Mouse (Mus musculus): ENCODE results near the gene Ank3. TPM values are rescaled to one million over a fixed set of nuclear protein-coding genes. Genes with fewer than 3 reads are reported as not detected.

The Ank3 gene
- polyA plus RNA-seq, 1 experiment from 2014 or later: 47.6 TPM

- H3K27me3 ChIP-seq (ENCODE audit: insufficient read depth, low read length): no peaks in the 10 kb centered on the region
- H3K9ac ChIP-seq (replicated peaks; ENCODE audit: low read length): no peak overlapping the region
- H3K9me3 ChIP-seq (ENCODE audit: low read length): no peaks in the 10 kb centered on the region
- no peak for ATAC-seq (ENCODE audit: low FRiP score, low TSS enrichment)
- 54% methylated on average over 7 of the region's 7 CpGs for WGBS
- H3K36me3 ChIP-seq (ENCODE audit: insufficient read depth, low read length): no peaks in the 10 kb centered on the region
- no peak overlapping the region for H3K4me3 ChIP-seq (ENCODE audit: low read length)
- H3K4me1 ChIP-seq (ENCODE audit: insufficient read depth, low read length): peaks cover 48% of the 10 kb centered on the region
- H3K4me2 ChIP-seq (replicated peaks; ENCODE audit: low read depth, low read length): no peak overlapping the region
- no peak overlapping the region for H3K27ac ChIP-seq (ENCODE audit: low read length)
Measured at GRCm38 (mm10) chr10:69573054-69573453, 174.5 kb downstream of the Ank3 start.

DNA sequence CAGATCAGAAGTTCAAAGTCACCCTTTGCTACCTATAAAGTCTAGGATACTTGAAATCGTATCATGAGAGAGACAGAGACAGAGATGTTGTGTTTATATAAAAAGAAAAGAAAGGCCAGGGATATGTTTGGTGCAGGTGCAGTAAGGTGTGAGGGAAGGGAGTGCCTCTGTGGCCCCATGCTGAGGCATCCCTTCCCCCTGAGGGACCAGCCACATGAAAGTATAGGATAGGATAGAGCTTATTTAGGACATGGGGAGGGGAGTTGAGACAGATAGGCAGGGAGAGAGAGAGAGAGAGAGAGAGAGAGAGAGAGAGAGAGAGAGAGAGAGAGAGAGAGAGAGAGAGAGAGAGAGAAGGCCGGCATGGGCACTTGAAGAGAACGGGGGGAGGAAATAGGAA is 175.2 kb downstream of the Ank3 start:
- H3K4me1 ChIP-seq (ENCODE audit: insufficient read depth, low read length): peaks cover 48% of the 10 kb centered on the region
- no peak overlapping the region for H3K27ac ChIP-seq (ENCODE audit: low read length)
- no peaks in the 10 kb centered on the region for H3K36me3 ChIP-seq (ENCODE audit: insufficient read depth, low read length)
- WGBS: 18% methylated on average over 3 of the region's 3 CpGs
- peak overlapping the region; percentile 31 for H3K4me2 ChIP-seq (replicated peaks; ENCODE audit: low read depth, low read length)
- H3K9me3 ChIP-seq (ENCODE audit: low read length): no peaks in the 10 kb centered on the region
- no peak for ATAC-seq (ENCODE audit: low FRiP score, low TSS enrichment)
- H3K27me3 ChIP-seq (ENCODE audit: insufficient read depth, low read length): no peaks in the 10 kb centered on the region
- H3K4me3 ChIP-seq (ENCODE audit: low read length): no peak overlapping the region
- no peak overlapping the region for H3K9ac ChIP-seq (replicated peaks; ENCODE audit: low read length)

DNA sequence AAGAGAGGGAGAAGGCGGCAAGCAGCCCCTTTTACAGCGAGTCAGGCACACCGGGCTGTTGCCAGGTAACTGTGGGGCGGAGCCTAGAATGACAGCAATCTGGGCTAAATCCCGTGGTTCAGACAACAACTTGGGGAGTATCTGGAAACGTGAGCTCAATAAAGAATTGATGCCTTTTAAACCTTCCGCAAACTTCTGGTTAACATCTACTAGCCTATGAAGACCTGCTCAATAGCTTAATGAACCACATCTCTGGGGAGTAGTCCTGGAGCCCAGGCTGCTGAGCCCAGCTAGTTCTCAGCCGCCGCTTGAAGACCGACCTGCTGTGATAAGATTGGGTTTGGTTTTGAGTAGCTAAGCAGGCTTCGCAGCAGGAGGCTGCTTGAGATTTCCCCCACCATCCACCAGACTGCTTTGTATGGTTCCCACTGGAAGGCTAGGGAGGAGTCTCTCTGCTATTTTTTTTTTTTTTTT is 175.7 kb downstream of the Ank3 start:
- ATAC-seq (ENCODE audit: low FRiP score, low TSS enrichment): no peak
- Histone ChIP-seq H3K9me3 (ENCODE audit: low read length) (no peaks in the 10 kb centered on the region), H3K36me3 (ENCODE audit: insufficient read depth, low read length) (no peaks in the 10 kb centered on the region), H3K4me3 (ENCODE audit: low read length) (no peak overlapping the region), H3K27ac (ENCODE audit: low read length) (no peak overlapping the region), H3K27me3 (ENCODE audit: insufficient read depth, low read length) (no peaks in the 10 kb centered on the region), H3K9ac (replicated peaks; ENCODE audit: low read length) (no peak overlapping the region), H3K4me1 (ENCODE audit: insufficient read depth, low read length) (peaks cover 50% of the 10 kb centered on the region), H3K4me2 (replicated peaks; ENCODE audit: low read depth, low read length) (peak overlapping the region; percentile 31)
- 12% methylated on average over 11 of the region's 11 CpGs for WGBS

- Histone ChIP-seq H3K4me1 (ENCODE audit: insufficient read depth, low read length) (peaks cover 56% of the 10 kb centered on the region), H3K4me3 (ENCODE audit: low read length) (no peak overlapping the region), H3K27ac (ENCODE audit: low read length) (no peak overlapping the region), H3K9ac (replicated peaks; ENCODE audit: low read length) (no peak overlapping the region), H3K9me3 (ENCODE audit: low read length) (no peaks in the 10 kb centered on the region), H3K36me3 (ENCODE audit: insufficient read depth, low read length) (no peaks in the 10 kb centered on the region), H3K27me3 (ENCODE audit: insufficient read depth, low read length) (no peaks in the 10 kb centered on the region), H3K4me2 (replicated peaks; ENCODE audit: low read depth, low read length) (no peak overlapping the region)
- no peak for ATAC-seq (ENCODE audit: low FRiP score, low TSS enrichment)
- WGBS: 54% methylated on average over 9 of the region's 9 CpGs
Measured at GRCm38 (mm10) chr10:69574894-69575293, 176.3 kb downstream of the Ank3 start.

GRCm38 (mm10) chr10:69575451-69575850 is 176.9 kb downstream of the Ank3 start:
- Histone ChIP-seq H3K9ac (replicated peaks; ENCODE audit: low read length) (no peak overlapping the region), H3K36me3 (ENCODE audit: insufficient read depth, low read length) (no peaks in the 10 kb centered on the region), H3K4me3 (ENCODE audit: low read length) (no peak overlapping the region), H3K4me1 (ENCODE audit: insufficient read depth, low read length) (peaks cover 57% of the 10 kb centered on the region), H3K4me2 (replicated peaks; ENCODE audit: low read depth, low read length) (no peak overlapping the region), H3K27ac (ENCODE audit: low read length) (no peak overlapping the region), H3K9me3 (ENCODE audit: low read length) (no peaks in the 10 kb centered on the region), H3K27me3 (ENCODE audit: insufficient read depth, low read length) (no peaks in the 10 kb centered on the region)
- ATAC-seq (ENCODE audit: low FRiP score, low TSS enrichment): no peak
- 81% methylated on average over 6 of the region's 6 CpGs for WGBS

GRCm38 (mm10) chr10:69576264-69576663 is 177.7 kb downstream of the Ank3 start:
- no peaks in the 10 kb centered on the region for H3K9me3 ChIP-seq (ENCODE audit: low read length)
- H3K27me3 ChIP-seq (ENCODE audit: insufficient read depth, low read length): no peaks in the 10 kb centered on the region
- no peaks in the 10 kb centered on the region for H3K36me3 ChIP-seq (ENCODE audit: insufficient read depth, low read length)
- 64% methylated on average over 7 of the region's 7 CpGs for WGBS
- no peak for ATAC-seq (ENCODE audit: low FRiP score, low TSS enrichment)
- H3K4me3 ChIP-seq (ENCODE audit: low read length): no peak overlapping the region
- no peak overlapping the region for H3K9ac ChIP-seq (replicated peaks; ENCODE audit: low read length)
- no peak overlapping the region for H3K4me2 ChIP-seq (replicated peaks; ENCODE audit: low read depth, low read length)
- no peak overlapping the region for H3K27ac ChIP-seq (ENCODE audit: low read length)
- H3K4me1 ChIP-seq (ENCODE audit: insufficient read depth, low read length): peaks cover 51% of the 10 kb centered on the region

DNA sequence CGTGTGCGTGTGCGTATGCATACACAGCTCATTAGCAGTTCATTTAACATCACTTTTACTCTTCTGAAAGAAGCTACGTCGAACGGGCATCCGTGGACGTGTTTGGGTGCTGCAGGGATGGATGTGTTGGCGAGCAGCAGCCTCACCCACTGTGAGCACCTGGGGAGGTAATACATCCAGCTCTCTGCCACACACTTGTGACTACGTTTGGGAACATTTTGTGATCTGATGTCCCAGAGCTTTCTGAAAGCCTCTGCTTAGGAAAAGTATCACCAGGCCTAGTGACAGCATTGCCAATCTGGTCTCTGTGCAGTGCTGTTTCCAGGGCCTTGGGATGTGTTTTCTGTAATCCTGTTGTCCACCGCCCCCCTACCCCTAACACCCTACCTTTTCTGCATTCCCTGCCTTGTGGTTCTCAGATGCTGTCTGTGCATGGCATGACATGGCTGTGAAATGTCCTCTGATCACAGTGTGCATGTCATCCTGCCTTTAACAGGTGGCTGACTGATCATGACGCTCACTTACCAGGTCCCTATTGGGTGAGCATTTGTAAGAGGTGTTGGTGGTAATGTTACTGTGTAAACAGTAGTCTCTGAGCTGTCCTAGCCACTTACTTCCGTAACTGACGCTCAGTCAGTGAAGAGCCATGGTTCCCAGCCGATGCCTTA is 178.6 kb downstream of the Ank3 start:
- 74% methylated on average over 15 of the region's 15 CpGs for WGBS
- ATAC-seq (ENCODE audit: low FRiP score, low TSS enrichment): no peak
- no peak overlapping the region for H3K4me3 ChIP-seq (ENCODE audit: low read length)

DNA sequence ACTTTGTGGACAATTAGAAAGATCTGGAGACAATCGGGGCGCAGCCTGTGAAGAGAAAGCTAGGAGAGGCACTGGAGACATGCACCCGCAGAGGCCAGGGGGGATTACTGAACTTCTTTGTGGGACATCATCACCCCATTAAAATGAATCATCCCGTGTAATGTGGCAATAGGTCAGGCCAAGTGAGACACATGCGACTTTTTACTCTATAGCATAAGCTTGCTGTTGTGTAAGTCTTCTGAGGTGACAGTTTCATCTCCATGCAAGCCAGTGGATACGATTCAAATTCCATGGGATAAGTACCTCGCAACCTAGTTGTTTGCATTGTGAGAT is 179.1 kb downstream of the Ank3 start:
- Histone ChIP-seq H3K27ac (ENCODE audit: low read length) (no peak overlapping the region), H3K9ac (replicated peaks; ENCODE audit: low read length) (no peak overlapping the region), H3K9me3 (ENCODE audit: low read length) (no peaks in the 10 kb centered on the region), H3K27me3 (ENCODE audit: insufficient read depth, low read length) (no peaks in the 10 kb centered on the region), H3K4me1 (ENCODE audit: insufficient read depth, low read length) (peaks cover 41% of the 10 kb centered on the region), H3K4me3 (ENCODE audit: low read length) (no peak overlapping the region), H3K4me2 (replicated peaks; ENCODE audit: low read depth, low read length) (no peak overlapping the region), H3K36me3 (ENCODE audit: insufficient read depth, low read length) (no peaks in the 10 kb centered on the region)
- 62% methylated on average over 7 of the region's 7 CpGs for WGBS
- no peak for ATAC-seq (ENCODE audit: low FRiP score, low TSS enrichment)

More for the DNA sequence above, 178.6 kb downstream of the Ank3 start:
- Histone ChIP-seq H3K9ac (replicated peaks; ENCODE audit: low read length) (no peak overlapping the region), H3K27me3 (ENCODE audit: insufficient read depth, low read length) (no peaks in the 10 kb centered on the region), H3K36me3 (ENCODE audit: insufficient read depth, low read length) (no peaks in the 10 kb centered on the region), H3K27ac (ENCODE audit: low read length) (no peak overlapping the region), H3K4me2 (replicated peaks; ENCODE audit: low read depth, low read length) (no peak overlapping the region), H3K9me3 (ENCODE audit: low read length) (no peaks in the 10 kb centered on the region), H3K4me1 (ENCODE audit: insufficient read depth, low read length) (peaks cover 44% of the 10 kb centered on the region)

DNA sequence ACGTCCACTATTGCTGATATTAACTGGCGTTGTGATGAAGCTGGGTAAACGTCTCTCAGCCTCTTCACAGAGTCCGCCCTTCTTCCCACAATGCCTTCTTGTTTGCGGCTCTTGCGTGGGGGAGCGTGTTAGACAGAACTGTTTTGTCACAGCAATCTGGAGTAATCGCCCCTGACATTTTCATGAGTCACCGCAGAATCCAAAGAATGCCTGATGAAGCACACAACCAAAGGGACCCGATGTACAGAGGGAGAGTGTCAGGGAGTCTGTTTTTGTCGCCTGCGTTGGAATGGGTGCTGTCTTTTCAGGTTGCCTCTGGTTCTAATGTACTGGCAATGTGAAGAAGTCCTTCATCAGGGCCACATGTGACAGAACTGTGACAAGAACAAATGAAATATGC is 181.0 kb downstream of the Ank3 start:
- WGBS: 33% methylated on average over 12 of the region's 12 CpGs
- ATAC-seq (ENCODE audit: low FRiP score, low TSS enrichment): no peak
- H3K27ac ChIP-seq (ENCODE audit: low read length): peak overlapping the region; percentile 64

DNA sequence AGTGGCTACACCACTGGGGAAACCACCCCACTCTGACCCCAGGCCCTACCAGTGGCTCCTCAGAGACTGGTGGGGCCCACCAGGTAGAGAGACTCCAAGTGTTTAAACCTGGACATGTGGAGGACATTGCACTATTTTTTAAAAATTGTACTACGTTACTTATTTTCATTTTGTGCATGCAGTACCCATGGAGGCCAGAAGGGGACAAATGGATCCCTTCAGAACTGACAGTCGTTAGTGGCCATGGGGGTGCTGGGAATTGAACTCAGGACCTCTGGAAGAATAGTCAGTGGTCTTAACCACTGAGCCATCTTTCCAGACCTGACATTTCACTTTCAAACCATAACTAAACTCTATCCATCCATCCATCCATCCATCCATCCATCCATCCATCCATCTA is 183.0 kb downstream of the Ank3 start:
- no peak overlapping the region for H3K4me3 ChIP-seq (ENCODE audit: low read length)
- no peaks in the 10 kb centered on the region for H3K27me3 ChIP-seq (ENCODE audit: insufficient read depth, low read length)
- 97% methylated on average over 2 of the region's 2 CpGs for WGBS
- H3K36me3 ChIP-seq (ENCODE audit: insufficient read depth, low read length): no peaks in the 10 kb centered on the region
- no peak overlapping the region for H3K4me2 ChIP-seq (replicated peaks; ENCODE audit: low read depth, low read length)
- peaks cover 33% of the 10 kb centered on the region for H3K4me1 ChIP-seq (ENCODE audit: insufficient read depth, low read length)
- no peak overlapping the region for H3K27ac ChIP-seq (ENCODE audit: low read length)
- no peak for ATAC-seq (ENCODE audit: low FRiP score, low TSS enrichment)
- no peaks in the 10 kb centered on the region for H3K9me3 ChIP-seq (ENCODE audit: low read length)
- H3K9ac ChIP-seq (replicated peaks; ENCODE audit: low read length): no peak overlapping the region

More for the DNA sequence above, 181.0 kb downstream of the Ank3 start:
- Histone ChIP-seq H3K4me3 (ENCODE audit: low read length) (no peak overlapping the region), H3K9me3 (ENCODE audit: low read length) (no peaks in the 10 kb centered on the region), H3K4me1 (ENCODE audit: insufficient read depth, low read length) (peaks cover 42% of the 10 kb centered on the region), H3K9ac (replicated peaks; ENCODE audit: low read length) (no peak overlapping the region), H3K27me3 (ENCODE audit: insufficient read depth, low read length) (no peaks in the 10 kb centered on the region), H3K4me2 (replicated peaks; ENCODE audit: low read depth, low read length) (no peak overlapping the region), H3K36me3 (ENCODE audit: insufficient read depth, low read length) (no peaks in the 10 kb centered on the region)
